Mouse (Mus musculus) heart, postnatal 0 days (tissue): ENCODE measurements at regions not wholly inside any gene's neighbourhood (a gene's known extent, or its start where the extent isn't known, plus 50 kb on each side); places are given as distances from the start of the nearest gene placed in this dataset.

Experiments used
- ATAC-seq: fragments of 200-750 bp; cut with Nextera tagmentation; 2 replicates; pipeline ENCODE4 v1.8.0; 2017; ENCODE audit warnings: low read depth, moderate number of reproducible peaks, moderate library complexity; ENCODE audit not compliant: insufficient read depth
- DNase-seq: peaks from one replicate; pipeline ENCODE4 v3.0.0-alpha.2; 2016; ENCODE audit warnings: low spot score
- H3K27ac ChIP-seq: fragments of 300-500 bp; sonication (generic); 2 replicates; pipeline ENCODE4 v1.5.1; 2014; ENCODE audit warnings: low read depth, mild to moderate bottlenecking
- H3K27me3 ChIP-seq: fragments of 300-500 bp; sonication (generic); 2 replicates; pipeline ENCODE4 v1.6.1; 2014; ENCODE audit warnings: low read length, mixed read lengths; ENCODE audit not compliant: control insufficient read depth, insufficient read depth
- H3K36me3 ChIP-seq: fragments of 300-500 bp; sonication (generic); replicated peaks from 2 replicates; pipeline ENCODE4 v1.6.1; 2014; ENCODE audit warnings: low read length, mixed read lengths; ENCODE audit not compliant: control insufficient read depth, insufficient read depth
- H3K4me1 ChIP-seq: fragments of 300-500 bp; sonication (generic); 2 replicates; pipeline ENCODE4 v1.6.1; 2014; ENCODE audit warnings: antibody characterized with exemption; ENCODE audit not compliant: control insufficient read depth, insufficient read depth
- H3K4me2 ChIP-seq: fragments of 300-500 bp; sonication (generic); 2 replicates; pipeline ENCODE4 v1.6.1; 2014; ENCODE audit warnings: low read depth, mild to moderate bottlenecking, low read length, moderate library complexity
- H3K4me3 ChIP-seq: fragments of 300-500 bp; sonication (generic); 2 replicates; pipeline ENCODE4 v1.5.1; 2014; ENCODE audit warnings: low read depth, low read length
- H3K9ac ChIP-seq: fragments of 300-500 bp; sonication (generic); replicated peaks from 2 replicates; pipeline ENCODE4 v1.6.1; 2014; ENCODE audit warnings: low read depth, low read length, mixed read lengths
- H3K9me3 ChIP-seq: fragments of 300-500 bp; sonication (generic); replicated peaks from 2 replicates; pipeline ENCODE4 v1.6.1; 2016; ENCODE audit warnings: low read length; ENCODE audit not compliant: control insufficient read depth
- CTCF ChIP-seq: IDR thresholded peaks from 2 replicates; pipeline ENCODE4 v1.5.1; 2016; ENCODE audit warnings: antibody characterized with exemption, control low read depth, low read depth
- EP300 ChIP-seq: IDR thresholded peaks from 2 replicates; pipeline ENCODE4 v1.6.1; 2016; ENCODE audit warnings: antibody characterized with exemption, low read depth
- WGBS: fragments of 180-500 bp; shearing (Covaris S2); extraction: QIAGEN DNeasy Blood & Tissue Kit; methylation state at CpG from one replicate; pipeline ENCODE4 v1.1.7; 2014; 5-methylcytosine and 5-hydroxymethylcytosine counted together

DNA sequence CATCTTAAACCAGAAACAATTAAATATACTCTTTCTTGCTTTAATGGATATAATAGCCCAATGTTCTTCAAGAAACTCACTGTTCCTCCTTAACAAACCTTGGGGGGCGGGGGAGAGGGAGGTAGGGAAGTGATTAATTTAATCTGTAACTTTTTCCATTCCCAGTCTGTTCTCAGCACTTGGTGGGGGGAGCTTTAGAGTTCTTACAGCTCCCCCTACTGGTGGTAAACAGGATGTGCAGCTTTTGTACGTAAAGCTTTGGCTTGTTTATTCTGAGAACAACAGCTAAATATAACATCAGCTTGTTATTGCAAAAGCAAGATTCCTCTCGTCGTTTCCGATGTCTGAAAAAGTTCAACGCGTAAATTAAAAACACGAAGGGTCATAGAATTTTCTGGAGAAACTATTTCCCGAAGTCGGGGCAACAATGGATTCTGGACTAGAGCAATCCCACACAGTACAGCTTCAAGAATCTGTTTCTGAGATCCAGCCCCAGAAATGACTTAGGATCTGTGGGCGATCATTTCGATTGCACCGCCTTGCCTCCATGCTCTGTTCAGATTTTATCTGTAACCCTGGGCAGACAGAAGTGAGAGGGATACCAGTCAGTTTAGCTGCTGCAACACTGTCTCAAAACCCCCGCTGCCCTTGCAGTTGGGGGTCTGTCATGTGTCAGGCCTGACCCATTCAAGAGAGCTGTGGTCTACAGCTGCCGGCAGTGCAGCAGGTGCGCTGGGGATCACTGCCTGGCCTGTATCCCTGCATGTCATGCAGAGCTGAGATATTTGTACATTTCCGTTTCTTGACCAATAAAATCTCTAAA, 183.1 kb upstream of the Ednrb start:
- peak overlapping the region; percentile 49 for H3K4me2 ChIP-seq
- no peak overlapping the region for H3K9ac ChIP-seq
- H3K4me3 ChIP-seq = peak overlapping the region; percentile 14; the same call in 1 of the 2 replicates
- H3K27me3 ChIP-seq = no peaks in the 10 kb centered on the region
- H3K9me3 ChIP-seq = no peaks in the 10 kb centered on the region
- 19% methylated on average over 17 of the region's 17 CpGs for WGBS
- peak; percentile 60; the same call in 1 of the 2 replicates for ATAC-seq
- TF ChIP-seq CTCF = peak; percentile 85
- no peak for TF ChIP-seq EP300
- no peaks in the 10 kb centered on the region for H3K36me3 ChIP-seq
- DNase-seq = peak; percentile 78
- no peaks in the 10 kb centered on the region for H3K4me1 ChIP-seq
- no peak overlapping the region for H3K27ac ChIP-seq

DNA sequence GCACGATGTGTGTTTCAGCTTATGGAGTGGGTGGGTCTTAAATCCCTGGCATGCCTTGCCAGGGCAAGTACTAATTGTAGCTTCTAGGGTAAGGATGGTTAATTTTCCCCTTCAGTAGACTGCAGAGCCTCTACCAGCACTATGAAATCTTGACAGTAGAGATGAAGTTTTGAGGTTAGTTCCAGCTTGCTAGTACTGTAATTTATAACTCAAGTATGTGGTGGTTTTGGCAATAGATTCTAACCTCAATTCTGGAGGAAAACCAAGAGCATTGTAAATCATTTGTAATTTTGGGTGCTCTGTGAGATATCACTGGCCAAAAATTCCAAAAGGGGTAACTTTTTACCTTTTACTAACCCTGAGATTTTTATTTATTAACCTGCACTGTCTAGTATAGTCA, 164.3 kb upstream of the Ednrb start:
- Histone ChIP-seq H3K36me3 (no peaks in the 10 kb centered on the region), H3K9me3 (no peaks in the 10 kb centered on the region), H3K4me3 (no peak overlapping the region), H3K4me2 (no peak overlapping the region), H3K4me1 (no peaks in the 10 kb centered on the region), H3K27me3 (no peaks in the 10 kb centered on the region), H3K9ac (no peak overlapping the region), H3K27ac (no peak overlapping the region)
- TF ChIP-seq EP300 (no peak), CTCF (no peak)
- DNase-seq = no peak
- ATAC-seq = no peak
- 73% methylated on average over 1 of the region's 1 CpGs for WGBS

DNA sequence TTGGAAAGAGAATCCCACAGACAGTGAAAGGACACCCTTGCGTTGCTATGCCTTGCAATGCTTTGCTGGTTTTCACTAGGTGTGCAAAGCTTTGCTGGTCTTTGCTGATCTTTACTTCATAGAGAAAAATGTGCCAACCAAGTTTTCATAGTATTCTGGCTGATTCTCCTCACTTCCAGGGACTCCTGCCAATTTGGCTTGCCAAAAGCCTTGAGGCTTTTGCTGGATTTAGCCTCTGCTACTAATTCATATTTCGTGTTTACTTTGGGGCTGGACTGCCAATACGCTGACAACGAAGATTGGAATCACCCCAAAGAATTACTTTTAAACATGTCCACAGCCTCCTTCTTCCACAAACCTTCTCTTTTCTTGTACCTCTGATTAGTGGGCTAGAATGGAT, 162.2 kb upstream of the Ednrb start:
- TF ChIP-seq CTCF = no peak
- TF ChIP-seq EP300 = no peak
- Histone ChIP-seq H3K4me2 (no peak overlapping the region), H3K9me3 (no peaks in the 10 kb centered on the region), H3K27ac (no peak overlapping the region), H3K4me1 (no peaks in the 10 kb centered on the region), H3K4me3 (no peak overlapping the region), H3K9ac (no peak overlapping the region), H3K27me3 (no peaks in the 10 kb centered on the region), H3K36me3 (no peaks in the 10 kb centered on the region)
- ATAC-seq (no peak), DNase-seq (no peak)
- WGBS = 73% methylated on average over 4 of the region's 4 CpGs

- no peak overlapping the region for H3K27ac ChIP-seq
- no peaks in the 10 kb centered on the region for H3K36me3 ChIP-seq
- no peaks in the 10 kb centered on the region for H3K9me3 ChIP-seq
- no peak for DNase-seq
- TF ChIP-seq CTCF (no peak), EP300 (no peak)
- no peaks in the 10 kb centered on the region for H3K4me1 ChIP-seq
- H3K4me2 ChIP-seq = no peak overlapping the region
- H3K9ac ChIP-seq = no peak overlapping the region
- H3K4me3 ChIP-seq = no peak overlapping the region
- no peaks in the 10 kb centered on the region for H3K27me3 ChIP-seq
- WGBS = 65% methylated on average over 2 of the region's 2 CpGs
- no peak for ATAC-seq
Observed at GRCm38 (mm10) chr14:104005132-104005531, 160.9 kb upstream of the Ednrb start.

GRCm38 (mm10) chr14:104002421-104002820, 158.2 kb upstream of the Ednrb start:
- Histone ChIP-seq H3K9me3 (no peaks in the 10 kb centered on the region), H3K27me3 (no peaks in the 10 kb centered on the region), H3K9ac (no peak overlapping the region), H3K27ac (no peak overlapping the region), H3K4me2 (no peak overlapping the region), H3K36me3 (no peaks in the 10 kb centered on the region), H3K4me1 (no peaks in the 10 kb centered on the region), H3K4me3 (no peak overlapping the region)
- DNase-seq (no peak), ATAC-seq (no peak)
- TF ChIP-seq CTCF (no peak), EP300 (no peak)
- WGBS = 54% methylated on average over 1 of the region's 1 CpGs

DNA sequence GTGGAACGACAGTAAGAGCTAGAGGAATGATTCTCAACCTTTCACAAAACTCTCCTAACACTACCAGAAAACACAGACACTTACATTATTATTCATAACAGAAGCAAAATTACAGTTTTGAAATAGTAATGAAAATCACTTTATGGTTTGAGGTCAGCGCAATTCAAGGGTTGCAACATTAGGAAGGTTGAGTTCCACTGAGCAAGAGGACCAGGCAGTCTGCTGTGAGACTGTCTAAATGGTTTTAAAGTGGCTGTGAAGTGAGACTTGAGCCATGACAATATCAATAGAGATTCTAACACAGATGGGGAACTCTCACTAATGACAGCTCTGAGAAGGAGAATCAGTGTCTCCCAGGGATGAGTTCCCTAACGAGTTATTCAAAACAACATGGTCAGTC, 146.2 kb upstream of the Ednrb start:
- H3K36me3 ChIP-seq = no peaks in the 10 kb centered on the region
- no peaks in the 10 kb centered on the region for H3K4me1 ChIP-seq
- H3K4me2 ChIP-seq = no peak overlapping the region
- H3K9ac ChIP-seq = no peak overlapping the region
- no peak overlapping the region for H3K27ac ChIP-seq
- no peak for TF ChIP-seq CTCF
- no peak for TF ChIP-seq EP300
- H3K4me3 ChIP-seq = no peak overlapping the region
- H3K27me3 ChIP-seq = no peaks in the 10 kb centered on the region
- WGBS = 82% methylated on average over 3 of the region's 3 CpGs
- DNase-seq = no peak
- H3K9me3 ChIP-seq = no peaks in the 10 kb centered on the region
- no peak for ATAC-seq
